Mouse (Mus musculus): Measurements from ENCODE around the gene Mamdc4. TPM values are rescaled to one million over a fixed set of nuclear protein-coding genes. Genes with fewer than 3 reads are reported as not detected.

The Mamdc4 gene
- total and polyA plus RNA-seq, 2 experiments from 2014 or later = 0.21 to 1.0 TPM

DNA sequence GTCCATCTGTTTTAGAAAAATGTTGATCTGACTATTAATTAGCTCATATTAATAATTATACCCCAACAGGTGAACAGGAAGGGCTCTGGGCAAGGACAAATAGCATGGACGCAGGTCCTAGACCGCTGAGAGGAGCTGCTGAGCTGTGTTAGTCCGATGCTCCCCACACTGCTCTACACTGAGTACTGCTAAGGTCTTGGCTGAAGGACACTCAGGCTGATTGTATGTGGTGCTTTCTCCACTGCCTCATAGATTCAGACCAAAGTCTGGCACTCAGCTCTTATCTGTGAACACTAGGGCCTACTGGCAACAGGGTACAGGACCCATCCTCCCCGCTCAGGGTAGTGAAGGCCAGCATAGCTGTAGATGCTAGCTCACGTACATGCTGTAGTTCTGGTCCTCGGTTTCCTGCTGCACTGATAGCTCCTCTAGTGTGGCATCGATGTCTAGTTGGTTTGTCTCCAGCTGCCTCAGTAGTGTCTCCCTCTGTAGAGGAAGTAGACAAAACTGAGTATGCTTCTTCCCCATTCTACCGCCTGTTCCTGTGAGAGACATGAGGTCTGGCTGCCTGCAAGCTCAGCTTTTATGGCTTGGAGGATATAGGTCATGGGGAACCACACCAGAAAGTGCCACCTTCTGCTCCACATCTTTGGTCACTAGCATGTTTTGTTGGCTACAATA is 13.7 kb upstream of the Mamdc4 start:
- DNase-seq (no peak), ATAC-seq (no peak)
- Histone ChIP-seq H3K4me3 (ENCODE audit: low read depth, low read length) (no peak overlapping the region), H3K4me1 (ENCODE audit: insufficient read depth) (no peaks in the 10 kb centered on the region), H3K9ac (no peak overlapping the region), H3K4me2 (ENCODE audit: low read depth) (no peak overlapping the region), H3K36me3 (ENCODE audit: insufficient read depth) (peaks cover 73% of the 10 kb centered on the region), H3K27ac (ENCODE audit: low read depth, low read length) (no peak overlapping the region), H3K9me3 (ENCODE audit: low read length) (no peaks in the 10 kb centered on the region), H3K27me3 (ENCODE audit: insufficient read depth, low read length) (no peaks in the 10 kb centered on the region)
- no peak for TF ChIP-seq CTCF (IDR thresholded peaks at IDR 0.05; ENCODE audit: low read depth)
- whole genome bisulfite sequencing = 94% methylated on average over 8 of the region's 8 CpGs

- Histone ChIP-seq H3K36me3 (ENCODE audit: insufficient read depth) (peaks cover 68% of the 10 kb centered on the region), H3K4me3 (ENCODE audit: low read depth, low read length) (no peak overlapping the region), H3K4me1 (ENCODE audit: insufficient read depth) (peaks cover 8% of the 10 kb centered on the region), H3K9me3 (ENCODE audit: low read length) (no peaks in the 10 kb centered on the region), H3K4me2 (ENCODE audit: low read depth) (no peak overlapping the region), H3K9ac (no peak overlapping the region), H3K27me3 (ENCODE audit: insufficient read depth, low read length) (no peaks in the 10 kb centered on the region), H3K27ac (ENCODE audit: low read depth, low read length) (no peak overlapping the region)
- ATAC-seq = no peak
- no peak for DNase-seq
- no peak for TF ChIP-seq CTCF (IDR thresholded peaks at IDR 0.05; ENCODE audit: low read depth)
- WGBS = 91% methylated on average over 8 of the region's 8 CpGs
Measured at GRCm38 (mm10) chr2:25587290-25587689, 12.6 kb upstream of the Mamdc4 start.

DNA sequence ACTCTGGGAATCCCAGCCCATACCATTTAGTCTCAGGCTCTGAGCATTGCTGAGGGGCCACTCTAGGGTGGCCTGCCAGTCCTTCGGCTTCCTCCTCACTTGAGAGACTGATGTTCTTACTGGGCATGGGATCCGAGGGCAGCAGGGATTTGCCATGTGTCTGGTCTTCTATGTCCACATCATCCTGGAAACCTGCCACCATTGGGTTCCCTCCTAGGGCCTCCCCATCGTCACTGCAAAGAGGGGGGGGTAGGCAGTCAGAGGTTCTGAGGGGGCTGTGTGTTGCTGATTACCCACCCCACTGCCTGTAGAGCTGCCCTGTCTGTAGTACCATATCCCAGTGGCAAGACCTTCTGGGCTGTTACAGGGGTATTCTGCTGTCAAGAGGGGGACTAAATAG is 11.0 kb upstream of the Mamdc4 start:
- Histone ChIP-seq H3K4me1 (ENCODE audit: insufficient read depth) (peaks cover 20% of the 10 kb centered on the region), H3K4me2 (ENCODE audit: low read depth) (no peak overlapping the region), H3K4me3 (ENCODE audit: low read depth, low read length) (no peak overlapping the region), H3K27me3 (ENCODE audit: insufficient read depth, low read length) (no peaks in the 10 kb centered on the region), H3K27ac (ENCODE audit: low read depth, low read length) (no peak overlapping the region), H3K36me3 (ENCODE audit: insufficient read depth) (peaks cover 52% of the 10 kb centered on the region), H3K9me3 (ENCODE audit: low read length) (no peaks in the 10 kb centered on the region), H3K9ac (no peak overlapping the region)
- no peak for DNase-seq
- no peak for TF ChIP-seq CTCF (IDR thresholded peaks at IDR 0.05; ENCODE audit: low read depth)
- WGBS = 81% methylated on average over 3 of the region's 3 CpGs
- ATAC-seq = no peak

GRCm38 (mm10) chr2:25584856-25585255 is 10.2 kb upstream of the Mamdc4 start:
- Histone ChIP-seq H3K4me2 (ENCODE audit: low read depth) (no peak overlapping the region), H3K36me3 (ENCODE audit: insufficient read depth) (peaks cover 44% of the 10 kb centered on the region), H3K4me3 (ENCODE audit: low read depth, low read length) (no peak overlapping the region), H3K9me3 (ENCODE audit: low read length) (no peaks in the 10 kb centered on the region), H3K27me3 (ENCODE audit: insufficient read depth, low read length) (peaks cover 3% of the 10 kb centered on the region), H3K9ac (no peak overlapping the region), H3K4me1 (ENCODE audit: insufficient read depth) (peaks cover 24% of the 10 kb centered on the region), H3K27ac (ENCODE audit: low read depth, low read length) (no peak overlapping the region)
- no peak for TF ChIP-seq CTCF (IDR thresholded peaks at IDR 0.05; ENCODE audit: low read depth)
- WGBS = 64% methylated on average over 4 of the region's 4 CpGs
- ATAC-seq = no peak
- DNase-seq = no peak

- no peak for ATAC-seq
- DNase-seq = no peak
- H3K4me3 ChIP-seq (ENCODE audit: low read depth, low read length) = no peak overlapping the region
- H3K27me3 ChIP-seq (ENCODE audit: insufficient read depth, low read length) = peaks cover 10% of the 10 kb centered on the region
- WGBS = 87% methylated on average over 3 of the region's 3 CpGs
- TF ChIP-seq CTCF (IDR thresholded peaks at IDR 0.05; ENCODE audit: low read depth) = no peak
- no peak overlapping the region for H3K27ac ChIP-seq (ENCODE audit: low read depth, low read length)
- no peak overlapping the region for H3K9ac ChIP-seq
- H3K36me3 ChIP-seq (ENCODE audit: insufficient read depth) = peaks cover 46% of the 10 kb centered on the region
- no peaks in the 10 kb centered on the region for H3K9me3 ChIP-seq (ENCODE audit: low read length)
- H3K4me1 ChIP-seq (ENCODE audit: insufficient read depth) = peaks cover 24% of the 10 kb centered on the region
- H3K4me2 ChIP-seq (ENCODE audit: low read depth) = no peak overlapping the region
Measured at GRCm38 (mm10) chr2:25584152-25584551, 9.5 kb upstream of the Mamdc4 start.

- Histone ChIP-seq H3K4me2 (ENCODE audit: low read depth) (no peak overlapping the region), H3K9me3 (ENCODE audit: low read length) (no peaks in the 10 kb centered on the region), H3K9ac (no peak overlapping the region), H3K36me3 (ENCODE audit: insufficient read depth) (peaks cover 48% of the 10 kb centered on the region), H3K4me1 (ENCODE audit: insufficient read depth) (peaks cover 24% of the 10 kb centered on the region), H3K27me3 (ENCODE audit: insufficient read depth, low read length) (peaks cover 16% of the 10 kb centered on the region), H3K4me3 (ENCODE audit: low read depth, low read length) (no peak overlapping the region), H3K27ac (ENCODE audit: low read depth, low read length) (no peak overlapping the region)
- DNase-seq (no peak), ATAC-seq (no peak)
- 72% methylated on average over 4 of the region's 4 CpGs for WGBS
- no peak for TF ChIP-seq CTCF (IDR thresholded peaks at IDR 0.05; ENCODE audit: low read depth)
Measured at GRCm38 (mm10) chr2:25583571-25583970, 8.9 kb upstream of the Mamdc4 start.

DNA sequence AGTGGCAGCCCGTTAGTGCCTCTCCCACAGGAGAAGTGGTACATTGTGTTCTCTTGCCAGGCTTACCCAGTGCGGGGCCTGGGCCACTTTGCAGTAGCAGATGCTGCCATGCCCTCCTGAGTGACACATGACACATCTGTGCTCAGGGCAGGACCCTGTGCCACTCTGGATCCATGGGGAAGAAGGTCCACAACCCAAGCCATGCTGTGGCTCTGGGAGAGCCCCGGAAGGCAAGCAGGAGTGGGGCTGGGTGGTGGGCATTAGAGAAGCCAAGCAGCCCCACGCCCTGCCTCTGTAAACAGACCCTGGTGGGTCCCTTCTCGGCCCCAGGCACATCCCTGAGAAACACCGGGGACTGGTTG is 8.5 kb upstream of the Mamdc4 start:
- peaks cover 24% of the 10 kb centered on the region for H3K4me1 ChIP-seq (ENCODE audit: insufficient read depth)
- H3K9me3 ChIP-seq (ENCODE audit: low read length) = no peaks in the 10 kb centered on the region
- H3K36me3 ChIP-seq (ENCODE audit: insufficient read depth) = peaks cover 47% of the 10 kb centered on the region
- DNase-seq = no peak
- no peak overlapping the region for H3K9ac ChIP-seq
- TF ChIP-seq CTCF (IDR thresholded peaks at IDR 0.05; ENCODE audit: low read depth) = no peak
- H3K27ac ChIP-seq (ENCODE audit: low read depth, low read length) = no peak overlapping the region
- no peak overlapping the region for H3K4me2 ChIP-seq (ENCODE audit: low read depth)
- peaks cover 20% of the 10 kb centered on the region for H3K27me3 ChIP-seq (ENCODE audit: insufficient read depth, low read length)
- H3K4me3 ChIP-seq (ENCODE audit: low read depth, low read length) = no peak overlapping the region
- 76% methylated on average over 6 of the region's 6 CpGs for WGBS
- no peak for ATAC-seq

All from forebrain, postnatal 0 days (tissue).